17 mouse cellular contexts compared by ENCODE assay signal in genomic region chr3:152855006-152855614, GRCm38 (mm10).
DNase-seq lines count a peak whose midpoint lies in the region; ATAC-seq lines count a peak whose summit lies in the region.
"Had no signal": no experiment of that assay in that cellular context is flagged by ENCODE, and none has a peak within 500 bp of the region (broad histone marks: within the 10 kb centered on the region; RNA-seq: fewer than 3 reads in every experiment).

No protein-coding gene starts in this region.

- no peak overlapping the region for H3K4me2 ChIP-seq in hindbrain, embryonic 16.5 days (ENCODE audit: low read length)
- H3K4me2 ChIP-seq in embryonic facial prominence, embryonic 11.5 days (ENCODE audit: low read depth, low read length) = no peak overlapping the region
- H3K4me2 ChIP-seq in midbrain, embryonic 16.5 days (ENCODE audit: low read length) = no peak overlapping the region
- H3K4me2 ChIP-seq: heart, embryonic 11.5 days; intestine, embryonic 15.5 days; limb, embryonic 12.5 days had no signal

- no peak for DNase-seq in hindbrain, embryonic 10.5 days (ENCODE audit: low spot score)
- peak; percentile 4 for DNase-seq in embryonic facial prominence, embryonic 11.5 days (ENCODE audit: low spot score)
- no peak for DNase-seq in lung, postnatal 25 days (ENCODE audit: low spot score)
- no peak for DNase-seq in cerebellum, adult 11-12 months
- DNase-seq: adrenal gland, adult 8-10 months; cerebellum, adult 18-20 months; cerebellum, postnatal 36 days; heart, postnatal 14 days; thymus, adult 18-20 months had no signal

- no peaks in the 10 kb centered on the region for H3K27me3 ChIP-seq in hindbrain, embryonic 10.5 days (ENCODE audit: insufficient read depth, poor library complexity, severe bottlenecking)
- no peaks in the 10 kb centered on the region for H3K27me3 ChIP-seq in hindbrain, embryonic 16.5 days (replicated peaks; ENCODE audit: control insufficient read depth, insufficient read depth, low read length)
- H3K27me3 ChIP-seq in megakaryocyte, embryonic 14.5 days (replicated peaks) = peaks cover 42% of the 10 kb centered on the region
- H3K27me3 ChIP-seq in embryonic facial prominence, embryonic 11.5 days (ENCODE audit: control insufficient read depth, insufficient read depth, low read length) = no peaks in the 10 kb centered on the region
- no peaks in the 10 kb centered on the region for H3K27me3 ChIP-seq in midbrain, embryonic 16.5 days (ENCODE audit: control insufficient read depth, insufficient read depth, low read depth, low read length)
- H3K27me3 ChIP-seq: intestine, embryonic 15.5 days had no signal

- WGBS in hindbrain, embryonic 10.5 days = 71% methylated on average over 12 of the region's 12 CpGs
- WGBS in hindbrain, embryonic 16.5 days = 57% methylated on average over 12 of the region's 12 CpGs
- 34% methylated on average over 12 of the region's 12 CpGs for WGBS in embryonic facial prominence, embryonic 11.5 days
- WGBS in midbrain, embryonic 16.5 days = 44% methylated on average over 12 of the region's 12 CpGs

- no peak for ATAC-seq in hindbrain, embryonic 16.5 days
- no peak for ATAC-seq in megakaryocyte, adult 5-6 weeks (ENCODE audit: poor library complexity, severe bottlenecking)
- no peak for ATAC-seq in embryonic facial prominence, embryonic 11.5 days (replicated peaks; ENCODE audit: insufficient number of reproducible peaks, low FRiP score, low TSS enrichment, low read depth)
- ATAC-seq in midbrain, embryonic 16.5 days = 0 out of 2 replicates have a peak, but pooled peaks have one; percentile 8
- ATAC-seq: intestine, embryonic 15.5 days had no signal

- no peaks in the 10 kb centered on the region for H3K36me3 ChIP-seq in hindbrain, embryonic 10.5 days
- H3K36me3 ChIP-seq in hindbrain, embryonic 16.5 days (ENCODE audit: control insufficient read depth, insufficient read depth, low read length) = no peaks in the 10 kb centered on the region
- H3K36me3 ChIP-seq in megakaryocyte, embryonic 14.5 days (replicated peaks; ENCODE audit: low read length) = no peaks in the 10 kb centered on the region
- H3K36me3 ChIP-seq in embryonic facial prominence, embryonic 11.5 days (replicated peaks; ENCODE audit: control insufficient read depth, insufficient read depth, low read depth, low read length) = no peaks in the 10 kb centered on the region
- no peaks in the 10 kb centered on the region for H3K36me3 ChIP-seq in midbrain, embryonic 16.5 days (ENCODE audit: control insufficient read depth, insufficient read depth, low read length)
- H3K36me3 ChIP-seq: intestine, embryonic 15.5 days; limb, embryonic 12.5 days had no signal

- H3K4me1 ChIP-seq in hindbrain, embryonic 10.5 days (replicated peaks) = peaks cover 15% of the 10 kb centered on the region
- H3K4me1 ChIP-seq in hindbrain, embryonic 16.5 days (ENCODE audit: control insufficient read depth, insufficient read depth, low read depth, low read length) = peaks cover 9% of the 10 kb centered on the region; the same call in 1 of the 2 replicates
- no peaks in the 10 kb centered on the region for H3K4me1 ChIP-seq in megakaryocyte, embryonic 14.5 days
- no peaks in the 10 kb centered on the region for H3K4me1 ChIP-seq in embryonic facial prominence, embryonic 11.5 days (ENCODE audit: control insufficient read depth, insufficient read depth, low read length)
- peaks cover 16% of the 10 kb centered on the region for H3K4me1 ChIP-seq in midbrain, embryonic 16.5 days (ENCODE audit: control insufficient read depth, insufficient read depth, low read length)

- H3K27ac ChIP-seq in hindbrain, embryonic 10.5 days = 0 out of 2 replicates have a peak overlapping the region, but pooled peaks have one; percentile 5
- H3K27ac ChIP-seq in hindbrain, embryonic 16.5 days (ENCODE audit: low read depth, low read length) = no peak overlapping the region
- no peak overlapping the region for H3K27ac ChIP-seq in embryonic facial prominence, embryonic 11.5 days (replicated peaks; ENCODE audit: low read depth, low read length)
- H3K27ac ChIP-seq in midbrain, embryonic 16.5 days (ENCODE audit: low read length) = peak overlapping the region; percentile 5; the same call in 1 of the 2 replicates
- H3K27ac ChIP-seq: intestine, embryonic 15.5 days; limb, embryonic 12.5 days; liver, embryonic 14.5 days had no signal

- no peak overlapping the region for H3K9ac ChIP-seq in hindbrain, embryonic 16.5 days (ENCODE audit: low read depth, low read length)
- no peak overlapping the region for H3K9ac ChIP-seq in embryonic facial prominence, embryonic 11.5 days (replicated peaks; ENCODE audit: low read length)
- H3K9ac ChIP-seq in midbrain, embryonic 16.5 days (ENCODE audit: low read depth, low read length) = no peak overlapping the region
- H3K9ac ChIP-seq: intestine, embryonic 15.5 days; limb, embryonic 12.5 days; liver, embryonic 14.5 days had no signal

- no peaks in the 10 kb centered on the region for H3K9me3 ChIP-seq in hindbrain, embryonic 10.5 days
- no peaks in the 10 kb centered on the region for H3K9me3 ChIP-seq in hindbrain, embryonic 16.5 days (ENCODE audit: control insufficient read depth, low read length)
- peaks cover 4% of the 10 kb centered on the region for H3K9me3 ChIP-seq in megakaryocyte, embryonic 14.5 days
- H3K9me3 ChIP-seq in embryonic facial prominence, embryonic 11.5 days (replicated peaks; ENCODE audit: control insufficient read depth, low read length) = no peaks in the 10 kb centered on the region
- H3K9me3 ChIP-seq in midbrain, embryonic 16.5 days (replicated peaks; ENCODE audit: control insufficient read depth, low read length, poor library complexity, severe bottlenecking) = no peaks in the 10 kb centered on the region
- H3K9me3 ChIP-seq: intestine, embryonic 15.5 days; limb, embryonic 12.5 days had no signal

- no peak overlapping the region for H3K4me3 ChIP-seq in hindbrain, embryonic 10.5 days
- H3K4me3 ChIP-seq in hindbrain, embryonic 16.5 days (ENCODE audit: low read length) = no peak overlapping the region
- peak overlapping the region; percentile 57 for H3K4me3 ChIP-seq in megakaryocyte, embryonic 14.5 days (replicated peaks)
- H3K4me3 ChIP-seq in embryonic facial prominence, embryonic 11.5 days (ENCODE audit: low read depth, low read length) = no peak overlapping the region
- no peak overlapping the region for H3K4me3 ChIP-seq in midbrain, embryonic 16.5 days (ENCODE audit: low read depth, low read length)
- H3K4me3 ChIP-seq: intestine, embryonic 15.5 days; limb, embryonic 12.5 days had no signal

Comparison
In these comparisons a context has a peak if more than half of its experiments do, and no peak if none do; other contexts are left out.
1. H3K27ac ChIP-seq: peak in hindbrain, embryonic 10.5 days (single experiment) and midbrain, embryonic 16.5 days (single experiment); none in hindbrain, embryonic 16.5 days (single experiment) and embryonic facial prominence, embryonic 11.5 days (single experiment).